Mouse (Mus musculus) heart, postnatal 0 days (tissue): ENCODE measurements around the gene Nkain4.

Experiments used
- CTCF ChIP-seq: IDR thresholded peaks from 2 replicates; pipeline ENCODE4 v1.5.1; 2016; ENCODE audit warnings: antibody characterized with exemption, control low read depth, low read depth
- EP300 ChIP-seq: IDR thresholded peaks from 2 replicates; pipeline ENCODE4 v1.6.1; 2016; ENCODE audit warnings: antibody characterized with exemption, low read depth

GRCm38 (mm10) chr2:180963956-180964355 is 9.5 kb upstream of the Nkain4 start:
- peak; percentile 90 for TF ChIP-seq CTCF
- no peak for TF ChIP-seq EP300
